Mouse (Mus musculus) hindbrain, embryonic 14.5 days (tissue): Measurements from ENCODE around the gene Arpp19. TPM values are rescaled to one million over a fixed set of nuclear protein-coding genes. Genes with fewer than 3 reads are reported as not detected.

ENCODE experiments used
- ATAC-seq: fragments of 200-750 bp; cut with Nextera tagmentation; 2 replicates; pipeline ENCODE4 v1.8.0; 2017; ENCODE audit warnings: moderate number of reproducible peaks, mild to moderate bottlenecking, moderate TSS enrichment, moderate library complexity; ENCODE audit not compliant: low FRiP score
- DNase-seq: peaks from one replicate; pipeline ENCODE4 v3.0.0-alpha.2; 2015; ENCODE audit warnings: low spot score
- H3K27ac ChIP-seq: fragments of 300-500 bp; sonication (generic); 2 replicates; pipeline ENCODE4 v1.5.1; 2014; ENCODE audit warnings: mild to moderate bottlenecking, moderate library complexity
- H3K27me3 ChIP-seq: fragments of 300-500 bp; sonication (generic); 2 replicates; pipeline ENCODE4 v1.6.1; 2014; ENCODE audit warnings: mild to moderate bottlenecking, low read length, mixed read lengths; ENCODE audit not compliant: control insufficient read depth, insufficient read depth
- H3K36me3 ChIP-seq: fragments of 300-500 bp; sonication (generic); replicated peaks from 2 replicates; pipeline ENCODE4 v1.6.1; 2014; ENCODE audit not compliant: control insufficient read depth, insufficient read depth
- H3K4me1 ChIP-seq: fragments of 300-500 bp; sonication (generic); replicated peaks from 2 replicates; pipeline ENCODE4 v1.6.1; 2014; ENCODE audit warnings: antibody characterized with exemption, low read length, mixed read lengths; ENCODE audit not compliant: control insufficient read depth, insufficient read depth
- H3K4me2 ChIP-seq: fragments of 300-500 bp; sonication (generic); replicated peaks from 2 replicates; pipeline ENCODE4 v1.6.1; 2014; ENCODE audit warnings: mild to moderate bottlenecking, moderate library complexity
- H3K4me3 ChIP-seq: fragments of 300-500 bp; sonication (generic); replicated peaks from 2 replicates; pipeline ENCODE4 v1.5.1; 2014; ENCODE audit warnings: mild to moderate bottlenecking, low read length
- H3K9ac ChIP-seq: fragments of 300-500 bp; sonication (generic); 2 replicates; pipeline ENCODE4 v1.6.1; 2014
- H3K9me3 ChIP-seq: fragments of 300-500 bp; sonication (generic); 2 replicates; pipeline ENCODE4 v1.6.1; 2016; ENCODE audit warnings: low read length; ENCODE audit not compliant: control insufficient read depth
- WGBS: fragments of 180-500 bp; shearing (Covaris S2); extraction: QIAGEN DNeasy Blood & Tissue Kit; methylation state at CpG from one replicate; pipeline ENCODE4 v1.1.7; 2014; 5-methylcytosine and 5-hydroxymethylcytosine counted together
- polyA plus RNA-seq: library from polyadenylated mRNA; unstranded; fragments of >200 nt; fragmentation: Nextera tagmentation; extraction: Ambion mirVana; gene quantifications from 2 replicates; pipeline ENCODE4 v1.2.1, GENCODE M21; 2014

The Arpp19 gene
- polyA plus RNA-seq, 1 experiment from 2014 or later: 229 TPM

DNA sequence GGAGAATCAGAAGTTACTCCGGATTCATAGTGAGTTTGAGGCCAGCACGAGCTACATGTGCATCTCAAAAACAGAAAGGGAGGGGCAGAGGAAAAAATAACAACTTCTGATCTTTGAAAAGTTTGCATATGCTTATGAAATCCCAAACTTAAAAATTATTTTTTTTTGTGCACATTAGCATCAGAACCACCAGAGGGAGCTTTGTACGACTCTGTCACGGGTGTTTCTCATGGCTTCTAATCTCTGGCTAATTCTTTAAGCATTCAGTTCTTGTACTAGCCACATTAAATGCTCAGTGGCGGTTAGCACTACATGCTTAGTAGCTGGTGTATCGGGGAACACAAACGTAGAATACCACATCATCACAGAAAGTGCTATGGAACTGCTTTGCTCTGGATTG lies 4.3 kb upstream of the Arpp19 start:
- peaks cover 36% of the 10 kb centered on the region for H3K36me3 ChIP-seq
- ATAC-seq: no peak
- H3K4me3 ChIP-seq: no peak overlapping the region
- no peak overlapping the region for H3K27ac ChIP-seq
- WGBS: 46% methylated on average over 7 of the region's 7 CpGs
- no peak overlapping the region for H3K9ac ChIP-seq
- H3K4me1 ChIP-seq: no peaks in the 10 kb centered on the region
- no peaks in the 10 kb centered on the region for H3K9me3 ChIP-seq
- H3K27me3 ChIP-seq: no peaks in the 10 kb centered on the region
- DNase-seq: peak; percentile 58
- H3K4me2 ChIP-seq: no peak overlapping the region

DNA sequence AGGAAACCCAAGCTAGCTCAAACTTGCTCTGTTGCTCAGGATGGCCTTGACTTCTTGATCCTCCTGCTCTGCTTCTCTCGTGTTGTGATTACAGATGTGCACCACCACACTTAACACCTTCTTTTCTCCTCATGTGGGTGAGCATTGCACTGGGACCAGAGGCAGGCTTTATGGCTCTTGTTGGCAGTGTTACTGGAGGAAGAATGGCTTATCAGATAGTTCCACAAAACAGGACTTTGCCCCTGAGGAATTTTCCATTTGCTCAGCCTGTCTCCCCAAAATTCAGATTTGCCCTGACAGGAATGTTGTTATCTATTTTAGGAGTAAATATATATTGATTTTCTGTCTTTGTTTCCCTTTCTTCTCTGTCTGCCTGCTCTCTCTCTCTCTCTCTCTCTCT lies 2.7 kb upstream of the Arpp19 start:
- Histone ChIP-seq H3K4me2 (no peak overlapping the region), H3K9me3 (no peaks in the 10 kb centered on the region), H3K27ac (no peak overlapping the region), H3K4me1 (peaks cover 6% of the 10 kb centered on the region), H3K4me3 (no peak overlapping the region), H3K9ac (no peak overlapping the region), H3K27me3 (no peaks in the 10 kb centered on the region), H3K36me3 (peaks cover 23% of the 10 kb centered on the region)
- 58% methylated on average over 1 of the region's 1 CpGs for WGBS
- ATAC-seq (no peak), DNase-seq (no peak)

DNA sequence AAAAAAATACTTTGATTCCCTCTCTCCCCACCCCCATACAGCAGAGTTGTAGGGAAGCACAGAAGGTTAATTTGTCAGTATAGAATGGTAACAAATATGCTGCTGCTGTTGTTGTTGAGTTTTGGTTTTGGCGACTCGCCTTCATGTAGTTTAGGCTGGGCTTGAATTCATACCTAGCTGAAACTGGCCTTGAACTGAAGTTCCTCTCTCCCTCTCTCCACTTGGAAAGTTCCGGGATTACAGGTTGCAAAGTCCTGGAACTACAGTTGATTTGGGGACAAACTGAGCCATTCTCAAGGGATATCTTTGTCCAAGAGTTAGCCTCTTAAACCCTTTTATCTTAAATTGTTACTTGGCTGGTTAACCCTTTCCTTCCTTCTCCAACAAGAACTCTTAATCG lies 1.5 kb upstream of the Arpp19 start:
- Histone ChIP-seq H3K27me3 (no peaks in the 10 kb centered on the region), H3K36me3 (peaks cover 18% of the 10 kb centered on the region), H3K9me3 (no peaks in the 10 kb centered on the region), H3K4me1 (peaks cover 6% of the 10 kb centered on the region), H3K9ac (no peak overlapping the region), H3K27ac (no peak overlapping the region), H3K4me2 (no peak overlapping the region), H3K4me3 (no peak overlapping the region)
- no peak for ATAC-seq
- no peak for DNase-seq
- 76% methylated on average over 4 of the region's 4 CpGs for WGBS

DNA sequence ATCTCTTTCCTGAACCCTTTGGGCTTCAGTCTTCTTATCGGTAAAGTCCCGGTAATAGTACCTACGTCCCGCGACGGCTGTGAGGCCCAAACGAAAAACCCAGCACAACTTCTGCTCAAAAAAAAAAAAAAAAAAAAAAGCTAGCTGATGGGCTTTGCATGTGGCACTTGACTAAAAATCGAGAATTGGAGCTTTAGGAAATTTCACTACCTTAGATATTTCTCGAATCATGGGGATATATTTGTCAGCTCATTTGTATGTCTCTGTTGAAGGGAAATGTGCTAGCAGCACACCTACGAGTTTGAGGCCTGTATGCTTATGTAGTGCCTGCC lies 909 bp downstream of the Arpp19 start:
- no peak for ATAC-seq
- peak overlapping the region; percentile 69 for H3K4me2 ChIP-seq
- H3K9ac ChIP-seq: peak overlapping the region; percentile 93
- peaks cover 11% of the 10 kb centered on the region; the same call in 1 of the 2 replicates for H3K36me3 ChIP-seq
- H3K27ac ChIP-seq: no peak overlapping the region
- peaks cover 6% of the 10 kb centered on the region for H3K4me1 ChIP-seq
- H3K9me3 ChIP-seq: no peaks in the 10 kb centered on the region
- DNase-seq: no peak
- peak overlapping the region; percentile 94 for H3K4me3 ChIP-seq
- H3K27me3 ChIP-seq: no peaks in the 10 kb centered on the region
- WGBS: 1% methylated on average over 10 of the region's 10 CpGs

DNA sequence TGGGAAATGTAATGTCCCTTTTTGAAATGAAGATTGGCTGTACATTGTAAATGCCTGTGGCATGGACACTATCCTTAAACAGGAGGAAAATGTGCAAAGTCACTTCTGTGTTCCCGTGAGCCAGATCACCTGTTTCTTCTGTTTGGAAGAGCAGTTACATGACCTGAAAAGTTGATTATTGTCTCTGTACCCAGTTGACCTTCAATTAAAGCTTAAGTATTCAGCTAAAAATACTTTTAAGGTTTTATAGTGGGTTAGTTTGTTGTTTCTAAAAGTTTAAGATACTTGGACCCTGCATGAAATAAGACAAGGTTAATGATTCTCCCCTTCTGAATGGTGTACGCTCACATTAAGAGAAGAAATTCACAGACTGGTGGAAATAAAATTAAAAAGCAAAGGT lies 3.2 kb downstream of the Arpp19 start:
- H3K27ac ChIP-seq: no peak overlapping the region
- WGBS: 90% methylated on average over 2 of the region's 2 CpGs

DNA sequence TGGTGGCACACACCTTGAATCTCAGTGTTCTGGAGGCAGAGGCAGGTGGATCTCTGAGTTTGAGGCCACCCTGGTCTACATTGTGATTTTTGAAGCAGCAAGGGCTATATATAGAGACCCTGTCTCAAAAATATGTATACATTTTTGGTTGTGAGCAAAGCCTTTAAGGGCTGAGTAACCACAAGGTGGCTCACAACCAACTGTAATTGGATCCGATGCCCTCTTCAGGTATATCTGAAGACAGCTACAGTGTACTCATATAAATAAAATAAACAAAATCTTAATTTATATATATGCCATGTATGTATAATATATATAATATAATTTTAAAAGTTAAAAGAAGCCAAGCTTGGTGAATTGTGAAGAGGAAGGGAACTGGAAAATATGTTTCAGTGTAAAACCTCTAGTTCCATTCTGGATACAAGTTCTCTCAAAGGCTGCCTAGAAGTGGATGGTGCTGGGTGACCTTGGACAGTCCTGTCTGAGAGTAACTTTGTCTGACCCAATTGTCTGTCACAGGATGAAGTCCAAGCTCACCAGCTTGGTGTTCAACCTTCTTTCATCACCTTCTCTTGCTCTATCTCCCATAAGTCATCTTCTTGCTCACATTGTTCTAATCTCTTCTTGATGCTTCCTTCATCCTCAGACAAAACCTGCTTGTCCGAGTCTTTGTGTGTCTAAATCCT lies 4.6 kb downstream of the Arpp19 start:
- WGBS: 90% methylated on average over 2 of the region's 2 CpGs

More for the DNA sequence above, 3.2 kb downstream of the Arpp19 start:
- no peaks in the 10 kb centered on the region for H3K9me3 ChIP-seq
- H3K4me3 ChIP-seq: no peak overlapping the region
- peaks cover 13% of the 10 kb centered on the region for H3K36me3 ChIP-seq
- DNase-seq (no peak), ATAC-seq (no peak)
- H3K4me1 ChIP-seq: peaks cover 6% of the 10 kb centered on the region
- no peaks in the 10 kb centered on the region for H3K27me3 ChIP-seq
- H3K9ac ChIP-seq: no peak overlapping the region
- no peak overlapping the region for H3K4me2 ChIP-seq

DNA sequence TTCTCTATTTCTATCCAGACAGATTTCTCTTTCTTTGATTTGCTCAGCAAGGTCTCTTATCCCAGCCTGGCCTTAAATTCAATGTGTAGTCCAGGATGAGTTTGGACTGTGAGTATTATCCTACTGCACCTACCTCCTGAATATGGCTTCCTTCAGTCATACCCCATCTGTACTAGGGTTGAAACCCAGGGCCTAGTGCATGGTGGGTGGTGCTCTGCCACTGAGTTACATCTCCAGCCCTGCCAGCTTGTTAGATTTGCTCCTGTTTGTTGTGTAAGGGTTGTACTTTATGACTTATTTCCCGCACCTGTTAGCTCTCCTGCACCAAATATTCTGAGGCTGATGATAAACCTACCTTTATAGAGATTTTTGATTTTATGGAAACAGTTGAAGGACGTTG lies 5.8 kb downstream of the Arpp19 start:
- ATAC-seq: no peak
- no peaks in the 10 kb centered on the region for H3K27me3 ChIP-seq
- H3K4me3 ChIP-seq: no peak overlapping the region
- H3K4me2 ChIP-seq: no peak overlapping the region
- no peak for DNase-seq
- H3K9me3 ChIP-seq: no peaks in the 10 kb centered on the region
- WGBS: 94% methylated on average over 2 of the region's 2 CpGs
- H3K9ac ChIP-seq: no peak overlapping the region
- peaks cover 25% of the 10 kb centered on the region for H3K36me3 ChIP-seq
- peaks cover 6% of the 10 kb centered on the region for H3K4me1 ChIP-seq
- H3K27ac ChIP-seq: no peak overlapping the region

More for the DNA sequence above, 4.6 kb downstream of the Arpp19 start:
- Histone ChIP-seq H3K4me1 (peaks cover 6% of the 10 kb centered on the region), H3K9me3 (no peaks in the 10 kb centered on the region), H3K4me3 (no peak overlapping the region), H3K27me3 (no peaks in the 10 kb centered on the region), H3K36me3 (peaks cover 25% of the 10 kb centered on the region), H3K27ac (no peak overlapping the region), H3K4me2 (no peak overlapping the region), H3K9ac (no peak overlapping the region)
- DNase-seq (no peak), ATAC-seq (no peak)

DNA sequence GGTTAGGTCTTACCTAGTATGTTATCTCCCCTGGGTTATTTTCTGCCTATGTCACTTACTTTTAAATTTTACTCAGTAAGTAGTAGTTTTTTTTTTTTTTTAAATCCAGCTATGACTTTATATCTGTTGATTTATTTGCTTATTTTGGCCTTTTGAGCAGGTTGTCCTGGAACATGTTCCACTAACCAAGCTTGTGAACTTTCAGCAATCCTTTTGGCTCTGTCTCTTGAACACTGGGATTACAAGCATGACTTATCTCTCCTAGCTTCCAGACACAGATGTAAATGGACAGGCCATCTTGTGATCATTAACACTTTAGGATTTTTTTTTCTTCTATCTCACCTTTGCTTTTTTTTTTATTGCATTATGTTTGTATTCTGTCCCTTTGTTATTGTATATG lies 9.7 kb downstream of the Arpp19 start:
- ATAC-seq (no peak), DNase-seq (no peak)
- no peaks in the 10 kb centered on the region for H3K27me3 ChIP-seq
- no peaks in the 10 kb centered on the region for H3K4me1 ChIP-seq
- no peak overlapping the region for H3K9ac ChIP-seq
- no peak overlapping the region for H3K27ac ChIP-seq
- peaks cover 22% of the 10 kb centered on the region for H3K36me3 ChIP-seq
- H3K9me3 ChIP-seq: no peaks in the 10 kb centered on the region
- H3K4me2 ChIP-seq: no peak overlapping the region
- H3K4me3 ChIP-seq: no peak overlapping the region

DNA sequence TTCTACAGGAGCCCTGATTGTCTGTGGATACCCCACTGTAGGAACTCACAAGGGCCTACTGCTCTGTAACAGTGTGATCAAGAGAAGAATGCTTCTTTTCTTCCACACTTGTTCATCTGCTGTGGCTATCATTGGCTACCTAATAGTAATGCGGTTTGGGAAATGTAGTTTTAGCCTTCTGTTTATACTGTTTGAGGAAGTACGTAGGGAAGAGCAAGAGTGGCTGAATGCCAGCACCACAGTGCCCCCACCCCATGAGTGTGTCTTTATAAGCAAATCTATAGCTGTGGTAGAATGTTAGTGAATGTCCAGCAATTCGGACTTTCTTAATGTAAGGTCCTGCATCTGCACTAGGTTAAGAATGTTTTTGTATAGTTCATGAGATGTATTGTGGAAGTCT lies 11.7 kb downstream of the Arpp19 start:
- peaks cover 14% of the 10 kb centered on the region for H3K36me3 ChIP-seq
- WGBS: 76% methylated on average over 3 of the region's 3 CpGs
- no peak overlapping the region for H3K27ac ChIP-seq
- H3K9ac ChIP-seq: no peak overlapping the region
- no peaks in the 10 kb centered on the region for H3K27me3 ChIP-seq
- no peak overlapping the region for H3K4me2 ChIP-seq
- H3K4me3 ChIP-seq: no peak overlapping the region
- ATAC-seq (no peak), DNase-seq (no peak)
- H3K4me1 ChIP-seq: no peaks in the 10 kb centered on the region
- H3K9me3 ChIP-seq: no peaks in the 10 kb centered on the region

DNA sequence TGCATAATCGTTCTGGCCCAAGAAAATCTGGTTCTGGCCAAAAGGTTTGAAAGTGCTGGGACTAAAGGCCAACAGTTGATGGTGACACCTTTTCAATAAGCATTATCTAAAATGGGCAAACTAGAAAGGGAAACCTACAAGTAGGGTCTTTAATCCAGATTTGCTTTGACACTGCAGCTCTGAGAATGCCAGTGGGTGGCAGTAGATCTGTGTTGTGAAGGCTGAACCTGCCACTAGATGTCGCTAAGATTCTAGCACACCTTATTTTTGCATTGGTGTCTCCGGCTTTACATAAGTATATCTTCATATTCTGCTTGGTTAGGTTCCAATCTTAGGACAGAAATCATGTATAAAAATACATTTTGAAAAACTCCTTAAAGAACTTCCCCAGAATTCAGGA lies 12.6 kb downstream of the Arpp19 start:
- no peak overlapping the region for H3K9ac ChIP-seq
- DNase-seq (peak; percentile 91), ATAC-seq (no peak)
- no peak overlapping the region for H3K4me2 ChIP-seq
- no peak overlapping the region for H3K27ac ChIP-seq
- no peaks in the 10 kb centered on the region for H3K9me3 ChIP-seq
- H3K4me1 ChIP-seq: no peaks in the 10 kb centered on the region
- H3K36me3 ChIP-seq: peaks cover 14% of the 10 kb centered on the region
- H3K4me3 ChIP-seq: no peak overlapping the region
- no peaks in the 10 kb centered on the region for H3K27me3 ChIP-seq
- WGBS: 32% methylated on average over 3 of the region's 3 CpGs
